Mouse (Mus musculus): ENCODE data around the gene Fmo4.
"Not testable (repeated sequence)": the region's sequence is repeated elsewhere in the genome, so short reads cannot be mapped to it uniquely, and the experiment has no call there.

Fmo4 gene

DNA sequence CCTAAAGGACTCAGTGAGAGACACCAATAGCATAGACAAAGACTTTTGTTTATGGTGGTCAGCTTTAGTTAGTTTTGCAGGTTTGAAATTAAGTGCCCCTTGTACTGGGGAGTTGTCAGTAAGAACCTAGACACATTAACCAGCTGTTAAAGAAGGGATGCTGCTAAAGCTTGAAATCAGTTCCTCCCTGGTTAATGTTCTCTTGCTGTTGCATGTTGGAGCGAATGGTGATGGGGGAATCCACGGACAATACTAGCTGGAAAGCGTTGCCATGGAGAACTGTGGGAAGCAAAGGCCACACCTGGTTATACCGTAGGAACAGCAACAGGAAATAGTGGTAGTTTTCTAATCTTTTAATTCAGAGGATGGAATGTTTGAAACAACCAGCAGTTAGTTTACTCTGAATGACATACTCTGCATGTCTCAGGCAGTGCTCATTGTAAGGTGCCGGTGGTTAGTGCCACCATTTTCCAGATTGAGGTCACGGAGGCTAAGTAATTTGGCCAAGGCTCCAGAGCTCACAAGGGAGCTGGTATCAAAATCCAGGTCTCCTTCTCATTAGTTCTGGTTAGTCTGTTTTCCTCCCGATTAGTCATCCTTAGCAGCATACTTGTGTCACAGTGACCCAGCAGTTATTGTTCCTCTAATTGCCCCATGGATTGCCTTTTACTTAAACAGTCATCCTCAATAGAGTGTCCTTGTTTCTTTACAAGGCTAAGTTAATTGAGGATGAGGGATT is 21.3 kb downstream of the Fmo4 start:
- no peak for DNase-seq (ENCODE audit: low spot score)

DNA sequence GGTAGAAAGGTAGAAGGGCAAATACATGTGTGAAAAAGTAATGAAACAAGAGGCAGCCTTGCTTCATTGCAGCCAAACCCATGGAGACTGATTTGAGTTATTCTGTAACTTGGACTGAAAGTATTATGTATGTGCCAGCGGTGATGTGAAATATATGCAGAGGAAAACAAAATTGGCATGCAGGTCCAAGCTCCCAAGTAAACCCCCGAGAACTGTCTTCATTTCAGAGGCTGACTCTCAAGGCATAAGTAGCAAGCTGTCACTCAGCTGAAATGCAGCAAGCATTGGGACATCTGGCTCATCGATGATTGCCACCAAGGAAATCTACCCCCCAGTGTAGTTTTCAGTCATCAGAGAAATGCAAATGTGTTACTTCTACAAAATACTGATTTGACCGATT is 28.6 kb downstream of the Fmo4 start:
- DNase-seq (ENCODE audit: low spot score): no peak

DNA sequence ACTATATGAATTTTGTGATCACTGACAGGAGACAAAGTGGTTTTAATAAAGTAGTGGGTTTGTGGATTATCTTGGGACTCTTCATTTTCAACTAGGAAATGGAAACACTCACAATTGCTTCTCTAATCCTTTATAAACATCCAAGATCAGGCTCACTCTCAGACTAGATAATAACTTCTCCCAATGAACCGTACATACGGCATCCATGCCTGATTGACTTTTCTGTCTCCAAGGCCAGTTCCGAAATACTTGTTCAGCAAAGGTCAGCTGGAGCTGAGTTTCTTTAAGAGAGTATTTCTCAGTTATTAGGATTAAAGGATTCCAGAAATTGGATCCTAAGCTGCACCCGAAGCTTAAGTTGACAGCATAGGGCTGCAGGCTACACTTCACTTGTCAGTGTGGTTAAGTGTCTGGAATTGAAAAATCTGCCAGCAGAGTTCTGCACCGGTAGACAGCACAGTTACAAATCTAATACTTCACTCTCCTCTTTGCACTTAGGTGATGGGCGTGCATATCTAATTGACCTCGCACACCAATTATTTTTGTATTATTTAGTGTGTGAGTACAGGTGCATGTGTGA is 30.0 kb downstream of the Fmo4 start:
- no peak for DNase-seq (ENCODE audit: low spot score)

DNA sequence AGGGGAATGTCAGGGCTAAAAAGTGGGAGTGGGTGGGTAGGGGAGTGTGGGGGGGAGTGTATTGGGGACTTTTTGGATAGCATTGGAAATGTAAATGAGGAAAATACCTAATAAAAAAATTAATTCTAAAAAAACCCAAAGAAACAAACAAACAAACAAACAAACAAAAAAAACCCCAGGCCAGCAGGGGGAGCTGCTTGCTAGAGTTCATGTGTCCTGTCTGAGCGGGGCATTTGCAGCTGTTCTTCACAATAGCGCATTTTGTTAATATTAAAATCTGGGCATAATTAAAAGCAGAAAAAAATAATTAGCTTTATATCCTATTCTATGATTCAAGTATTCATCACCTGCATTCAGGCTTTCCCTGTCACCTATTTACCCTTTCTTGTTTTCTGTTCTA is 32.7 kb downstream of the Fmo4 start:
- not testable (repeated sequence) for DNase-seq (ENCODE audit: low spot score)

DNA sequence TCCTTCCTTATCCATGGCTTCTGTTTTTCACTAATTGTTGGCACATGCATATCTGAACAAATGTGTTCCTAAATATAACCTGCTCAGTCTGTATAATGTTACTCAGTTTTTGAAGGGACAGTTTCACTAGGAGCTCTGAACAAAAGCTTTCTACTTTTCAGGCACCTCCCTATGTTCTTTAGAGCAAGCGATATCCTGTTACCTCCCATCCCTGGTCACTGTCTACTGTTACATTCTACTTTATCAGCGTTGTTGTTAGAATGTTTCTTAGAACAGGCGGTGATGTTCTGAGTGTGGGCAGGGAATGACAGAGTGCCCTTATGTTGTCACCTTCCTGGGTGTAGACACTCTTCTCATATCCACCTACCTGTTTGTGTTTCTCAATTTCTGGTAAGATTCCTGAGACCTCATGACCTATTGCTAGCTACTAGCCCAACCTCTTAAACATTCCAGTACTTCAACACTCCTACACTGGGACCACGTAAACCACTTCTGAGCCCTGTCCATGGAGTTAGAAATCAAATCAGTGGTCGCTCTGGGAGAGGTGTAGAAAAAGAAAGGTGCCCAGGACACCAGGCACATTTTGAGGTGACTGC is 35.7 kb downstream of the Fmo4 start:
- no peak for DNase-seq (ENCODE audit: low spot score)

DNA sequence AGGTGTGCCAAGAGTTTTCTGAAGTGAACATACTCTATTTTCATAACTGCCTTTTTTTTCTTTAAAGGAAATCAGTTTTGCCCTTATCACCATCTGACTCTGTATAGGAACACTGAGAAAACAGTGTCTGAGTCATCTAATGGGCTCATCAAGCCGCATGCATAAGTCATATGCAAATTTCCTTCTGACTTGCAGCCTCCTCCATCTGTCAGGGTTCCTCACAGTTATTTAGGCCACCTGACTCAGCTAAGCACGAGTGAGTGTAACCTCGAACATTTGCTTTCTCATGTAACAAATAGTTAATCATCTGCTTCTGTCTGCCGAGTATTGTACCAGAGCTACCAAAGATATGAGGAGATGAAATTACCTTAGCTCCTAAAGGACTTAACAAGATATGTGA is 40.1 kb downstream of the Fmo4 start:
- DNase-seq (ENCODE audit: low spot score): no peak

DNA sequence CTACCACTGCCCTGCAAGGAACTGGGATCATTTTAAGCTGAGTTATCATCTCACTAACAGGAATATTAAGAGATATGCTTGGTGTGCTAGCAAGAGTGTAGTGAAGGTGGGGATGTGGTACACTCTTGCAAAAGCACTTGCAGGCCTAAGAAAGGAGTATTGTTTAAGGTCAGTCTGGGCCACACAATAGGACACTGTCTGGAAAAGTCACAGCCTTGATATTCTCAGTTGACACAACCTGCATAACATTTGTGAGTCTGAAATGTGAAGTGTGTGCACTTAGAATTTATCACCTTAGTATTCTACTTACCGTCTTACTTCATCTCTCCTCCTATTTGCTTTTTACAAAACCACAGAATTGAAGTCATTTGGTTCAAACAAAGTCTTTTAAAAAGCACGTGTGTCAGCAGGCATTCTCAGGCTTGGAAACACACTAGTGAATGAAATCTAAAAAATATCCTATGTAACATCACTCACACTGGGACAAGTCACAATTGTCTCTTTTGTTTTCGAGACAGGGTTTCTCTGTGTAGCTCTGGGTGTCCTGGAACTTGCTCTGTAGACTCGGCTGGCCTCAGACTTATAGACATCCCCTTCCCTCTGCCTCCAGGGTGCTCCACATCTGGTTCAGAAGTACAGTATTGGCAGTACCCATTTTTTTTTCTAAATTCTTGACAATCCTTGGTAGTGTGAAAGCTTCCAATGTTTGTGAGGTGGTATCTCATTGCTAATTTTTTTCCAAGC is 42.0 kb downstream of the Fmo4 start:
- no peak for DNase-seq (ENCODE audit: low spot score)

DNA sequence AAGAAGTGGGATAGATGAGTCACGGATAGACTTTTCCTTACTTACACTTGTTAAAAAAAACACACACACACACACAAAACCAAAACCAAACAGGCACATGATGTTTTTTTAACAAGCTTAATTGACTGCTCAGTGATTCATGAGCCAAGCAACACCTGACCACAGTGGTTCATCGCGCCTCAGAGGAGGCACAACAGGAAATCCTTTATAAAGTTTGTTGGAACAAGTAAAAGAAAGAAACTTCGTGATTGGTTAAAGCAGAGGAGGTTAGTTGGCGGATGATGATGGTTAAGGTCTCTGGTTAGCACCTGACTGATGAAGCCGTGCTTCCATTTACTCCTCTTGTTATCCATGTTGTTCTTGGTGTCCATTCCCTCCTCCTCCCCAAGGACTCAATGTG is 61.8 kb downstream of the Fmo4 start:
- no peak for DNase-seq (ENCODE audit: low spot score)

DNA sequence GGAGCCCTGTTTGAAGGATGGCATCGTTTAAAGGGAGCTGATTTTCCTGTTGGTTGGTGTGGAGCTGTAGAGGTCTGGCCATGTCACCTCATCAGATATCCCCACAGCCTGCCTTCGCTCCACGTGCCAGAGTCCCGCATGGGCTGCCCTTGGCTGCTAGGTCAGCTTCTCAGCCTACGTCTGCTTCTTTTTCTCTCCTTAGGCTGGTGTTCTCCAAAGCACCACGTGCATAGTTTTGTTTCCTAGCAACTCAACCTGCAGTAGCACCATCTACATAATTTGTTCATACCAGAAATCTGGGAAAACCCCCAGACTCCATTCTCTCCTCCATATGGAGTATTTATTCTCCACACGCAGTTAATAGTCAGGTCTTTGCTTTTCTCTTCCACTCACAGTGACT is 64.2 kb downstream of the Fmo4 start:
- no peak for DNase-seq (ENCODE audit: low spot score)

DNA sequence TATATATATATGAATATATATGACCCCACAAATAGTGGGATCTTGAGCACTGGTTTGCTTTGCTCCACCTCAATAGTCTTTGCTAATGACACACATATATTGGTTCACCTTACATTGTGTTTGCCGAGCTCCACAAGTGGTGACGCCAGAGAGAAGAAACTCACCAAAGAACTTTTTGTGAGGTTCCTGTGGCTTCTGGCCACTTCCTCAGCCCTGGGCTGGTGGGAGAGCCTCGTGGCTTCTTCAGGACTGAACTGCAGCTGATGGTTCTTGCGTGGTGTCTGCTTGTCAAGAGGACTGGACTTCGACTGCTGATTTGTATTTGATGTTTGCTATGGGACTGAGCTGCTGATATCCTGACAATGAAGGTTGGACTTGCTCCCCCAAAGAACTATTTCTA is 65.0 kb downstream of the Fmo4 start:
- DNase-seq (ENCODE audit: low spot score): no peak
